Mouse (Mus musculus) E14TG2a.4 (cell line): Measurements from ENCODE around the gene Dhfr.

Source experiments
- CTCF ChIP-seq: conservative IDR thresholded peaks from 2 replicates; pipeline ENCODE4 v1.5.1; 2014; ENCODE audit warnings: low read length
- NANOG ChIP-seq: IDR thresholded peaks from 2 replicates; pipeline ENCODE4 v1.6.1; 2014; ENCODE audit warnings: borderline replicate concordance, low read length, mixed read lengths

DNA sequence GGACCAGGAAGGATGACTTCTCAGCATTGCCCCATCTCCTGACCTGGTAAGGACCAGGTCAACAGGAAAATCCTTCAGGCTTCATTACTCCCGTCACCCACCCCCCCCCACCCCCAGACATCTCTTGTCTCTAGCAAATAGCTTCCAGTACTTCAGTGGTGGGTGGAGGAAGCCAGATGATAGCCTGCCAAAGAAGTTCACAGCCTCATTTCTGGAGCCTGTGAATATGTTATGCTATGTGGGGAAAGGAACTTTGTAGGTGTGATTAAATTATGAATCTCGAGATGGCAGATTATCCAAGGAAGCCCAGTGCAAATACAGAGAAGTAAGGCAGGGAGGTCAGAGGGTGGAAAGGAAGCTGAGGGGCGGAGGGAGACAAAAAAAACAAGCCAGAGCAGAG lies 69.2 kb downstream of the Dhfr start:
- TF ChIP-seq NANOG (no peak), CTCF (no peak)
